Comparison of ENCODE assay signal across 17 mouse cellular contexts in the genomic region with DNA sequence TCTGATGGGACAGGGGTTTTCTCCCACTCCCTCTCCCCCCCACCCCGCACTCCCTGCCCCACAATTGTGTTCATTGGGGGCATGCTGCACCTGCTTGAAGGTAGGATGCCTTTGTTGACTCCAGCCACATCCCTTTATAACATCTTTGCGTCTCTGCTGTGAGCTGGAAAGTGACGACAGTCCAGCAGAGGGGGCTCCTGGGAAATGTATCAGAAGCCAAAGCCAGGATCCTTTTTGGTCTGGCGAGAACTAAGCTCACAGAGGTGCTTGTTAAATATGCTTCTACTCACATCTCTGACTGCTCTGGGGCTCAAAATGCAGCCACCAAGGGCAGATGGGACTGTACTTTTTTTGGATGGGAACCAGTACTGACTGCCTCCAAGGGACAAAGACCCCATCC. TPM values are rescaled to one million over a fixed set of nuclear protein-coding genes. Genes with fewer than 3 reads are reported as not detected.
DNase-seq lines count a peak whose midpoint lies in the region; ATAC-seq and TF ChIP-seq lines count a peak whose summit lies in the region.
"Had no signal": no experiment of that assay in that cellular context is flagged by ENCODE, and none has a peak within 500 bp of the region (broad histone marks: within the 10 kb centered on the region; RNA-seq: fewer than 3 reads in every experiment).

No protein-coding gene starts in this region.

- peak; percentile 30; the same call in 1 of the 2 replicates for TF ChIP-seq CTCF in kidney, postnatal 0 days (IDR thresholded peaks at IDR 0.05; ENCODE audit: low read depth)
- no peak for TF ChIP-seq CTCF in lung, adult 2 months (IDR thresholded peaks at IDR 0.05; ENCODE audit: insufficient read depth, low read length)
- peak; percentile 42 for TF ChIP-seq CTCF in ES-Bruce4 (IDR thresholded peaks at IDR 0.05; ENCODE audit: low read depth, low read length)

- H3K4me1 ChIP-seq in kidney, postnatal 0 days (replicated peaks; ENCODE audit: insufficient read depth, low read length) = no peaks in the 10 kb centered on the region
- no peaks in the 10 kb centered on the region for H3K4me1 ChIP-seq in lung, adult 2 months (ENCODE audit: control insufficient read depth, insufficient read depth, low read length)
- peaks cover 10% of the 10 kb centered on the region for H3K4me1 ChIP-seq in ES-Bruce4 (ENCODE audit: control insufficient read depth, insufficient read depth, low read length)
- H3K4me1 ChIP-seq: embryonic facial prominence, embryonic 15.5 days; forebrain, embryonic 12.5 days; limb, embryonic 12.5 days; midbrain, embryonic 12.5 days had no signal

- no peak overlapping the region for H3K9ac ChIP-seq in kidney, postnatal 0 days (ENCODE audit: low read depth, low read length)
- peak overlapping the region; percentile 80 for H3K9ac ChIP-seq in ES-Bruce4 (ENCODE audit: low read depth, poor library complexity, severe bottlenecking)
- H3K9ac ChIP-seq: embryonic facial prominence, embryonic 15.5 days; forebrain, embryonic 12.5 days; limb, embryonic 12.5 days; midbrain, embryonic 12.5 days had no signal

- H3K27ac ChIP-seq in kidney, postnatal 0 days = no peak overlapping the region
- H3K27ac ChIP-seq in ES-Bruce4 (ENCODE audit: insufficient read depth, low read length) = peak overlapping the region; percentile 83
- H3K27ac ChIP-seq: embryonic facial prominence, embryonic 15.5 days; forebrain, embryonic 12.5 days; heart, embryonic 10.5 days; limb, embryonic 12.5 days; midbrain, embryonic 12.5 days had no signal

- WGBS in kidney, postnatal 0 days = 67% methylated on average over 4 of the region's 4 CpGs
- WGBS in lung, adult 2 months = 37% methylated on average over 4 of the region's 4 CpGs

- no peak for ATAC-seq in kidney, postnatal 0 days (replicated peaks; ENCODE audit: low FRiP score, low read depth)
- ATAC-seq in monocyte, adult 5-6 weeks (replicated peaks; ENCODE audit: insufficient number of reproducible peaks, low FRiP score, low TSS enrichment, poor library complexity, severe bottlenecking) = no peak
- ATAC-seq: activated CD4-positive, CD25-positive, alpha-beta regulatory T cell, adult 4 months; inflammation-experienced regulatory T-cells, adult 6 months had no signal

- no peak for TF ChIP-seq EP300 in ES-Bruce4 (IDR thresholded peaks at IDR 0.05; ENCODE audit: insufficient read depth, low read depth, low read length)

- no peaks in the 10 kb centered on the region for H3K9me3 ChIP-seq in kidney, postnatal 0 days (replicated peaks; ENCODE audit: low read length)
- H3K9me3 ChIP-seq in ES-Bruce4 (replicated peaks; ENCODE audit: control insufficient read depth, insufficient read depth, low read length, poor library complexity, severe bottlenecking) = no peaks in the 10 kb centered on the region
- H3K9me3 ChIP-seq: embryonic facial prominence, embryonic 15.5 days; forebrain, embryonic 12.5 days; heart, embryonic 10.5 days; limb, embryonic 12.5 days; midbrain, embryonic 12.5 days had no signal

- no peak for DNase-seq in kidney, postnatal 0 days (ENCODE audit: low spot score)
- no peak for DNase-seq in kidney, adult 11 months
- DNase-seq in lung, postnatal 36 days = peak; percentile 12
- no peak for DNase-seq in lung, adult 2 months
- DNase-seq in ZHBTc4 (ENCODE audit: low read depth, low spot score) = peak; percentile 77
- DNase-seq: heart, postnatal 4 days; kidney, postnatal 25 days; lung, postnatal 14 days had no signal

- TF ChIP-seq POLR2A in lung, adult 2 months (IDR thresholded peaks at IDR 0.05; ENCODE audit: borderline replicate concordance, extremely low read depth, low read depth, low read length) = no peak
- no peak for TF ChIP-seq POLR2A in ES-Bruce4 (IDR thresholded peaks at IDR 0.05; ENCODE audit: insufficient read depth, low read length)

- no peaks in the 10 kb centered on the region for H3K36me3 ChIP-seq in kidney, postnatal 0 days (ENCODE audit: insufficient read depth, low read length)
- H3K36me3 ChIP-seq in ES-Bruce4 (ENCODE audit: control insufficient read depth, insufficient read depth, low read length, poor library complexity, severe bottlenecking) = 0 out of 2 replicates have a peak, but pooled peaks cover 4% of the 10 kb centered on the region
- H3K36me3 ChIP-seq: embryonic facial prominence, embryonic 15.5 days; forebrain, embryonic 12.5 days; heart, embryonic 10.5 days; limb, embryonic 12.5 days; midbrain, embryonic 12.5 days had no signal

- no peak overlapping the region for H3K4me3 ChIP-seq in kidney, postnatal 0 days (replicated peaks; ENCODE audit: low read depth, low read length)
- no peak overlapping the region for H3K4me3 ChIP-seq in lung, adult 2 months (replicated peaks; ENCODE audit: extremely low read depth, low read depth, low read length)
- peak overlapping the region; percentile 62 for H3K4me3 ChIP-seq in ES-Bruce4 (ENCODE audit: low read depth, low read length)
- H3K4me3 ChIP-seq: embryonic facial prominence, embryonic 15.5 days; forebrain, embryonic 12.5 days; heart, embryonic 10.5 days; limb, embryonic 12.5 days; midbrain, embryonic 12.5 days had no signal

- H3K27me3 ChIP-seq in kidney, postnatal 0 days (ENCODE audit: insufficient read depth, low read length) = no peaks in the 10 kb centered on the region
- no peaks in the 10 kb centered on the region for H3K27me3 ChIP-seq in ES-Bruce4 (ENCODE audit: control insufficient read depth, insufficient read depth, low read length, poor library complexity, severe bottlenecking)
- H3K27me3 ChIP-seq: embryonic facial prominence, embryonic 15.5 days; forebrain, embryonic 12.5 days had no signal

- H3K4me2 ChIP-seq in kidney, postnatal 0 days (ENCODE audit: low read length) = no peak overlapping the region
- H3K4me2 ChIP-seq: embryonic facial prominence, embryonic 15.5 days; forebrain, embryonic 12.5 days; limb, embryonic 12.5 days; midbrain, embryonic 12.5 days had no signal

RNA-seq across cellular contexts. Expression of a gene that starts 21.0 kb away (rescaled TPM):
- 22.1 and 22.7 TPM in 2 replicates for polyA plus RNA-seq in kidney, postnatal 0 days (2015; fragmentation: Nextera tagmentation; extraction: Ambion mirVana)
- polyA plus RNA-seq in lung, adult 2 months (2012; rRNA removed) = 18.6 and 29.8 TPM in 2 replicates
- 339 and 341 TPM in 2 replicates for polyA plus RNA-seq in ES-Bruce4 (2011; ENCODE audit: insufficient read depth, insufficient read length, low read depth, missing spikeins)
- total RNA-seq in monocyte, adult 5-6 weeks (2017) = 178 to 270 TPM (median 178 TPM) in 3 replicates

RNA-seq across cellular contexts. Expression of a gene that starts 58.8 kb away (rescaled TPM):
- polyA plus RNA-seq in kidney, postnatal 0 days (2015; fragmentation: Nextera tagmentation; extraction: Ambion mirVana) = 18.7 and 20.2 TPM in 2 replicates
- polyA plus RNA-seq in lung, adult 2 months (2012; rRNA removed) = 23.2 and 28.6 TPM in 2 replicates
- polyA plus RNA-seq in ES-Bruce4 (2011; ENCODE audit: insufficient read depth, insufficient read length, low read depth, missing spikeins) = 63.8 and 65.8 TPM in 2 replicates
- 111 to 149 TPM (median 140 TPM) in 3 replicates for total RNA-seq in monocyte, adult 5-6 weeks (2017)

Comparison
In these comparisons a context has a peak if more than half of its experiments do, and no peak if none do; other contexts are left out.
1. DNase-seq: peak in lung, postnatal 36 days (single experiment) and ZHBTc4 (single experiment); none in kidney, postnatal 0 days (single experiment), kidney, adult 11 months (single experiment) and lung, adult 2 months (single experiment).
2. RNA of a gene that starts 21.0 kb away (polyA plus RNA-seq): 339 to 341 TPM in ES-Bruce4; 18.6 to 29.8 TPM in lung, adult 2 months and 22.1 to 22.7 TPM in kidney, postnatal 0 days; every median in the first group is over 10 times any median in the second.